Mouse (Mus musculus) cerebellum, postnatal 4 days (tissue): ENCODE data around the gene Adam11.

ENCODE experiments used
- DNase-seq, 2 experiments: peaks; one replicate each; pipeline ENCODE4 v3.0.0; 2022; ENCODE audit warnings: low spot score in 2 of 2, mixed read lengths in 1 of 2

Adam11 gene

GRCm38 (mm10) chr11:102826476-102826875 is 65.2 kb downstream of the Adam11 start:
- DNase-seq, result no peak

- no peak for DNase-seq
Observed at GRCm38 (mm10) chr11:102827097-102827496, 65.9 kb downstream of the Adam11 start.
